Mouse (Mus musculus) heart, postnatal 14 days (tissue): ENCODE data around the gene Tmem198. TPM values are rescaled to one million over a fixed set of nuclear protein-coding genes. Genes with fewer than 3 reads are reported as not detected.

Source experiments
- DNase-seq, 2 experiments: peaks; one replicate each; pipeline ENCODE4 v3.0.0; 2021 to 2022
- intact Hi-C: fragments of 180-260 bp; cut with DNase I; formaldehyde crosslinking; loops from one replicate; pipeline ENCODE4 v1.15.1; 2025
- total RNA-seq, 2 experiments: library from RNA; stranded (reverse); gene quantifications; 2 replicates each; pipeline ENCODE4 v1.2.3; 2021

Gene Tmem198
- total RNA-seq, 2 experiments from 2014 or later = 0.26 to 0.88 TPM

- no peak for DNase-seq
- intact Hi-C loops = no loop called here
These were observed 7.2 kb downstream of the Tmem198 start for GRCm38 (mm10) chr1:75486561-75486960.

GRCm38 (mm10) chr1:75487040-75487404 is 7.7 kb downstream of the Tmem198 start:
- no peak for DNase-seq
- intact Hi-C loops = no loop called here

- intact Hi-C loops = no loop called here
- DNase-seq = peak; percentile 44 to 50
These were observed 8.3 kb downstream of the Tmem198 start for GRCm38 (mm10) chr1:75487405-75488161.

- intact Hi-C loops = loop anchor here (5.0 kb wide), 1 partner anchor 106 kb away; no protein-coding TSS in a partner anchor
- DNase-seq = no peak
These were observed 11.6 kb downstream of the Tmem198 start for GRCm38 (mm10) chr1:75490785-75491551.

GRCm38 (mm10) chr1:75492579-75493170 is 13.3 kb downstream of the Tmem198 start:
- DNase-seq = no peak
- intact Hi-C loops = loop anchor here (5.0 kb wide), 1 partner anchor 105 kb away; no protein-coding TSS in a partner anchor

- peak in 1 of 2 experiments; percentile 52 for DNase-seq
- intact Hi-C loops = loop anchor here (5.0 kb wide), 2 partner anchors 62 to 102 kb away; no protein-coding TSS in a partner anchor
These were observed 15.7 kb downstream of the Tmem198 start for GRCm38 (mm10) chr1:75494878-75495548.

GRCm38 (mm10) chr1:75498897-75499296 is 19.6 kb downstream of the Tmem198 start:
- intact Hi-C loops = loop anchor here (5.0 kb wide), 1 partner anchor 58 kb away; no protein-coding TSS in a partner anchor
- no peak for DNase-seq

- intact Hi-C loops = loop anchor here (5.0 kb wide), 1 partner anchor 58 kb away; no protein-coding TSS in a partner anchor
- no peak for DNase-seq
These were observed 20.1 kb downstream of the Tmem198 start for GRCm38 (mm10) chr1:75499441-75499840.

GRCm38 (mm10) chr1:75501905-75502304 is 22.6 kb downstream of the Tmem198 start:
- DNase-seq = no peak
- intact Hi-C loops = loop anchor here (2.0 kb wide), 1 partner anchor 21 kb away; no protein-coding TSS in a partner anchor

GRCm38 (mm10) chr1:75502945-75503650 is 23.8 kb downstream of the Tmem198 start:
- DNase-seq = no peak
- intact Hi-C loops = loop anchor here (2.0 kb wide), 1 partner anchor 22 kb away; no protein-coding TSS in a partner anchor

GRCm38 (mm10) chr1:75503651-75503980 is 24.3 kb downstream of the Tmem198 start:
- intact Hi-C loops = loop anchor here (2.0 kb wide), 1 partner anchor 23 kb away; no protein-coding TSS in a partner anchor
- DNase-seq = no peak

GRCm38 (mm10) chr1:75504256-75505045 is 25.1 kb downstream of the Tmem198 start:
- intact Hi-C loops = loop anchor here (2.0 kb wide), 1 partner anchor 56 kb away; no protein-coding TSS in a partner anchor
- DNase-seq = no peak

GRCm38 (mm10) chr1:75505159-75505955 is 26.0 kb downstream of the Tmem198 start:
- intact Hi-C loops = loop anchor here (2.0 kb wide), 1 partner anchor 55 kb away; no protein-coding TSS in a partner anchor
- peak; percentile 78 to 81 for DNase-seq

- DNase-seq = peak; percentile 84 to 87
- intact Hi-C loops = loop anchor here (2.0 kb wide), 2 partner anchors 15 to 55 kb away; partner anchors contain the start of gene Stk11ip
These were observed 26.9 kb downstream of the Tmem198 start, which contains the start of gene Obsl1 for GRCm38 (mm10) chr1:75505956-75506831. TSS of gene Obsl1 (minus strand) at chr1:75506452.

- no peak for DNase-seq
- intact Hi-C loops = loop anchor here (2.0 kb wide), 1 partner anchor 14 kb away; the partner anchor contains the start of gene Stk11ip
These were observed 27.7 kb downstream of the Tmem198 start, which contains the start of gene Inha for GRCm38 (mm10) chr1:75507006-75507405. TSS of gene Inha (plus strand) at chr1:75507077.

- intact Hi-C loops = no loop called here
- DNase-seq = no peak
These were observed 30.3 kb downstream of the Tmem198 start for GRCm38 (mm10) chr1:75509586-75509985.

- no peak for DNase-seq
- intact Hi-C loops = no loop called here
These were observed 30.8 kb downstream of the Tmem198 start for GRCm38 (mm10) chr1:75510154-75510553.
